Mouse (Mus musculus) intestine, embryonic 15.5 days (tissue): Measurements from ENCODE around the gene 4933402J07Rik. TPM values are rescaled to one million over a fixed set of nuclear protein-coding genes. Genes with fewer than 3 reads are reported as not detected.

Experiments used
- ATAC-seq: fragments of 200-750 bp; cut with Nextera tagmentation; 2 replicates; pipeline ENCODE4 v1.8.0; 2017; ENCODE audit warnings: moderate TSS enrichment, moderate library complexity
- H3K27ac ChIP-seq: fragments of 300-500 bp; sonication (generic); 2 replicates; pipeline ENCODE4 v1.5.1; 2015; ENCODE audit warnings: mild to moderate bottlenecking, inconsistent platforms
- H3K27me3 ChIP-seq: fragments of 300-500 bp; sonication (generic); replicated peaks from 2 replicates; pipeline ENCODE4 v1.6.1; 2015; ENCODE audit warnings: inconsistent platforms
- H3K36me3 ChIP-seq: fragments of 300-500 bp; sonication (generic); 2 replicates; pipeline ENCODE4 v1.6.1; 2015; ENCODE audit warnings: inconsistent platforms
- H3K4me1 ChIP-seq: fragments of 300-500 bp; sonication (generic); replicated peaks from 2 replicates; pipeline ENCODE4 v1.6.1; 2015; ENCODE audit warnings: inconsistent platforms
- H3K4me2 ChIP-seq: fragments of 300-500 bp; sonication (generic); replicated peaks from 2 replicates; pipeline ENCODE4 v1.6.1; 2015; ENCODE audit warnings: mild to moderate bottlenecking, inconsistent platforms
- H3K4me3 ChIP-seq: fragments of 300-500 bp; sonication (generic); replicated peaks from 2 replicates; pipeline ENCODE4 v1.5.1; 2015; ENCODE audit warnings: inconsistent platforms
- H3K9ac ChIP-seq: fragments of 300-500 bp; sonication (generic); 2 replicates; pipeline ENCODE4 v1.6.1; 2015; ENCODE audit warnings: inconsistent platforms
- H3K9me3 ChIP-seq: fragments of 300-500 bp; sonication (generic); 2 replicates; pipeline ENCODE4 v1.6.1; 2016; ENCODE audit warnings: inconsistent platforms
- WGBS: fragments of 180-500 bp; shearing (Covaris S2); methylation state at CpG from one replicate; pipeline ENCODE4 v1.1.7; 2015; 5-methylcytosine and 5-hydroxymethylcytosine counted together
- polyA plus RNA-seq: library from polyadenylated mRNA; unstranded; fragments of >200 nt; fragmentation: Nextera tagmentation; extraction: Ambion mirVana; gene quantifications from 2 replicates; pipeline ENCODE4 v1.2.1, GENCODE M21; 2015

The 4933402J07Rik gene
- polyA plus RNA-seq, 1 experiment from 2014 or later = not detected

GRCm38 (mm10) chr8:87569706-87570563 is 6.3 kb downstream of the 4933402J07Rik start:
- peak overlapping the region; percentile 7; the same call in 1 of the 2 replicates for H3K27ac ChIP-seq
- peak; percentile 36; the same call in 1 of the 2 replicates for ATAC-seq

GRCm38 (mm10) chr8:87570564-87570855 is 6.9 kb downstream of the 4933402J07Rik start:
- Histone ChIP-seq H3K9me3 (no peaks in the 10 kb centered on the region), H3K36me3 (no peaks in the 10 kb centered on the region), H3K27me3 (no peaks in the 10 kb centered on the region), H3K4me2 (peak overlapping the region; percentile 66), H3K4me1 (0 out of 2 replicates have a peak, but pooled peaks cover 6% of the 10 kb centered on the region), H3K27ac (peak overlapping the region; percentile 7; the same call in 1 of the 2 replicates), H3K4me3 (peak overlapping the region; percentile 20), H3K9ac (peak overlapping the region; percentile 8; the same call in 1 of the 2 replicates)
- ATAC-seq = peak; percentile 62
- WGBS = 4% methylated on average over 8 of the region's 8 CpGs

More at GRCm38 (mm10) chr8:87569706-87570563, 6.3 kb downstream of the 4933402J07Rik start:
- Histone ChIP-seq H3K27me3 (no peaks in the 10 kb centered on the region), H3K4me2 (peak overlapping the region; percentile 66), H3K4me3 (peak overlapping the region; percentile 20), H3K36me3 (no peaks in the 10 kb centered on the region), H3K4me1 (0 out of 2 replicates have a peak, but pooled peaks cover 6% of the 10 kb centered on the region), H3K9me3 (no peaks in the 10 kb centered on the region), H3K9ac (peak overlapping the region; percentile 8; the same call in 1 of the 2 replicates)
- 35% methylated on average over 13 of the region's 13 CpGs for WGBS

GRCm38 (mm10) chr8:87570880-87571279 is 7.2 kb downstream of the 4933402J07Rik start:
- peak overlapping the region; percentile 66 for H3K4me2 ChIP-seq
- 8% methylated on average over 7 of the region's 7 CpGs for WGBS
- no peaks in the 10 kb centered on the region for H3K27me3 ChIP-seq
- H3K4me1 ChIP-seq = 0 out of 2 replicates have a peak, but pooled peaks cover 6% of the 10 kb centered on the region
- H3K27ac ChIP-seq = no peak overlapping the region
- no peaks in the 10 kb centered on the region for H3K36me3 ChIP-seq
- H3K4me3 ChIP-seq = no peak overlapping the region
- no peaks in the 10 kb centered on the region for H3K9me3 ChIP-seq
- H3K9ac ChIP-seq = no peak overlapping the region
- ATAC-seq = peak; percentile 53

GRCm38 (mm10) chr8:87594272-87594671 is 30.6 kb downstream of the 4933402J07Rik start:
- H3K36me3 ChIP-seq = no peaks in the 10 kb centered on the region
- ATAC-seq = peak; percentile 41
- H3K9ac ChIP-seq = no peak overlapping the region
- H3K27ac ChIP-seq = no peak overlapping the region
- no peaks in the 10 kb centered on the region for H3K4me1 ChIP-seq
- H3K27me3 ChIP-seq = no peaks in the 10 kb centered on the region
- no peak overlapping the region for H3K4me2 ChIP-seq
- H3K4me3 ChIP-seq = no peak overlapping the region
- H3K9me3 ChIP-seq = no peaks in the 10 kb centered on the region
- 0% methylated on average over 2 of the region's 2 CpGs for WGBS

- ATAC-seq = no peak
- 71% methylated on average over 2 of the region's 2 CpGs for WGBS
- no peaks in the 10 kb centered on the region for H3K4me1 ChIP-seq
Observed at GRCm38 (mm10) chr8:87602731-87603130, 39.1 kb downstream of the 4933402J07Rik start.

GRCm38 (mm10) chr8:87609110-87609509 is 45.5 kb downstream of the 4933402J07Rik start:
- Histone ChIP-seq H3K27ac (no peak overlapping the region), H3K4me2 (no peak overlapping the region), H3K36me3 (no peaks in the 10 kb centered on the region), H3K9ac (no peak overlapping the region), H3K4me1 (no peaks in the 10 kb centered on the region), H3K9me3 (no peaks in the 10 kb centered on the region), H3K4me3 (no peak overlapping the region), H3K27me3 (no peaks in the 10 kb centered on the region)
- no peak for ATAC-seq
- WGBS = 89% methylated on average over 7 of the region's 7 CpGs

More at GRCm38 (mm10) chr8:87602731-87603130, 39.1 kb downstream of the 4933402J07Rik start:
- Histone ChIP-seq H3K9me3 (no peaks in the 10 kb centered on the region), H3K9ac (no peak overlapping the region), H3K27me3 (0 out of 2 replicates have a peak, but pooled peaks cover 2% of the 10 kb centered on the region), H3K4me3 (no peak overlapping the region), H3K36me3 (no peaks in the 10 kb centered on the region), H3K4me2 (no peak overlapping the region), H3K27ac (no peak overlapping the region)

GRCm38 (mm10) chr8:87609651-87610192 is 46.1 kb downstream of the 4933402J07Rik start:
- Histone ChIP-seq H3K9me3 (no peaks in the 10 kb centered on the region), H3K4me3 (no peak overlapping the region), H3K9ac (no peak overlapping the region), H3K27ac (no peak overlapping the region), H3K4me1 (no peaks in the 10 kb centered on the region), H3K27me3 (no peaks in the 10 kb centered on the region), H3K4me2 (no peak overlapping the region), H3K36me3 (no peaks in the 10 kb centered on the region)
- no peak for ATAC-seq
- 93% methylated on average over 4 of the region's 4 CpGs for WGBS

GRCm38 (mm10) chr8:87613701-87614100 is 50.0 kb downstream of the 4933402J07Rik start:
- ATAC-seq = no peak
- Histone ChIP-seq H3K4me3 (no peak overlapping the region), H3K27ac (no peak overlapping the region), H3K4me2 (no peak overlapping the region), H3K36me3 (no peaks in the 10 kb centered on the region), H3K27me3 (no peaks in the 10 kb centered on the region), H3K4me1 (no peaks in the 10 kb centered on the region), H3K9me3 (no peaks in the 10 kb centered on the region), H3K9ac (no peak overlapping the region)
- WGBS = 92% methylated on average over 1 of the region's 1 CpGs

- no peak overlapping the region for H3K9ac ChIP-seq
- no peak overlapping the region for H3K4me2 ChIP-seq
- no peaks in the 10 kb centered on the region for H3K9me3 ChIP-seq
- no peaks in the 10 kb centered on the region for H3K36me3 ChIP-seq
- H3K27me3 ChIP-seq = no peaks in the 10 kb centered on the region
- no peak overlapping the region for H3K27ac ChIP-seq
- 0 out of 2 replicates have a peak, but pooled peaks cover 4% of the 10 kb centered on the region for H3K4me1 ChIP-seq
- H3K4me3 ChIP-seq = no peak overlapping the region
- ATAC-seq = no peak
- WGBS = 37% methylated on average over 7 of the region's 7 CpGs
Observed at GRCm38 (mm10) chr8:87619118-87619517, 55.5 kb downstream of the 4933402J07Rik start.

GRCm38 (mm10) chr8:87619529-87619928 is 55.9 kb downstream of the 4933402J07Rik start:
- H3K27ac ChIP-seq = no peak overlapping the region
- H3K36me3 ChIP-seq = no peaks in the 10 kb centered on the region
- H3K9me3 ChIP-seq = no peaks in the 10 kb centered on the region
- H3K27me3 ChIP-seq = no peaks in the 10 kb centered on the region
- 0 out of 2 replicates have a peak, but pooled peaks cover 4% of the 10 kb centered on the region for H3K4me1 ChIP-seq
- no peak for ATAC-seq
- H3K4me3 ChIP-seq = no peak overlapping the region
- WGBS = 70% methylated on average over 2 of the region's 2 CpGs
- H3K4me2 ChIP-seq = no peak overlapping the region
- no peak overlapping the region for H3K9ac ChIP-seq

GRCm38 (mm10) chr8:87620225-87620624 is 56.6 kb downstream of the 4933402J07Rik start:
- no peak overlapping the region for H3K4me3 ChIP-seq
- ATAC-seq = no peak
- H3K4me2 ChIP-seq = no peak overlapping the region
- no peaks in the 10 kb centered on the region for H3K27me3 ChIP-seq
- 0 out of 2 replicates have a peak, but pooled peaks cover 4% of the 10 kb centered on the region for H3K4me1 ChIP-seq
- no peak overlapping the region for H3K27ac ChIP-seq
- no peaks in the 10 kb centered on the region for H3K36me3 ChIP-seq
- H3K9ac ChIP-seq = no peak overlapping the region
- H3K9me3 ChIP-seq = no peaks in the 10 kb centered on the region
- WGBS = 64% methylated on average over 6 of the region's 6 CpGs

GRCm38 (mm10) chr8:87621181-87621580 is 57.5 kb downstream of the 4933402J07Rik start:
- H3K27ac ChIP-seq = no peak overlapping the region
- no peak overlapping the region for H3K4me2 ChIP-seq
- H3K4me1 ChIP-seq = 0 out of 2 replicates have a peak, but pooled peaks cover 4% of the 10 kb centered on the region
- H3K4me3 ChIP-seq = no peak overlapping the region
- ATAC-seq = no peak
- no peak overlapping the region for H3K9ac ChIP-seq
- 82% methylated on average over 12 of the region's 12 CpGs for WGBS
- no peaks in the 10 kb centered on the region for H3K9me3 ChIP-seq
- no peaks in the 10 kb centered on the region for H3K36me3 ChIP-seq
- H3K27me3 ChIP-seq = no peaks in the 10 kb centered on the region
